Mouse (Mus musculus): ENCODE results near the gene Atp6v1e1. TPM values are rescaled to one million over a fixed set of nuclear protein-coding genes. Genes with fewer than 3 reads are reported as not detected.

Gene Atp6v1e1
- polyA plus RNA-seq, 1 experiment from 2014 or later = 395 TPM

GRCm38 (mm10) chr6:120798019-120798418 lies 24.6 kb downstream of the Atp6v1e1 start:
- H3K27ac ChIP-seq = no peak overlapping the region
- 91% methylated on average over 7 of the region's 7 CpGs for WGBS (ENCODE audit: missing documents)
- H3K36me3 ChIP-seq (ENCODE audit: inconsistent target) = peaks cover 89% of the 10 kb centered on the region
- H3K79me2 ChIP-seq (ENCODE audit: inconsistent target) = peaks cover 53% of the 10 kb centered on the region
- H3K4me3 ChIP-seq (ENCODE audit: inconsistent target) = no peak overlapping the region

- H3K36me3 ChIP-seq (ENCODE audit: inconsistent target) = peaks cover 81% of the 10 kb centered on the region
- WGBS (ENCODE audit: missing documents) = 93% methylated on average over 2 of the region's 2 CpGs
- peaks cover 34% of the 10 kb centered on the region; the same call in 1 of the 2 replicates for H3K79me2 ChIP-seq (ENCODE audit: inconsistent target)
- H3K27ac ChIP-seq = peak overlapping the region; percentile 44; the same call in 1 of the 2 replicates
- H3K4me3 ChIP-seq (ENCODE audit: inconsistent target) = no peak overlapping the region
These were observed 26.5 kb downstream of the Atp6v1e1 start for GRCm38 (mm10) chr6:120796111-120796510.

- WGBS (ENCODE audit: missing documents) = 56% methylated on average over 4 of the region's 5 CpGs
- peaks cover 76% of the 10 kb centered on the region for H3K36me3 ChIP-seq (ENCODE audit: inconsistent target)
- H3K27ac ChIP-seq = peak overlapping the region; percentile 44
- H3K79me2 ChIP-seq (ENCODE audit: inconsistent target) = peaks cover 28% of the 10 kb centered on the region; the same call in 1 of the 2 replicates
- no peak overlapping the region for H3K4me3 ChIP-seq (ENCODE audit: inconsistent target)
These were observed 27.0 kb downstream of the Atp6v1e1 start for GRCm38 (mm10) chr6:120795422-120796086.

GRCm38 (mm10) chr6:120792947-120793346 lies 29.6 kb downstream of the Atp6v1e1 start:
- WGBS (ENCODE audit: missing documents) = 90% methylated on average over 8 of the region's 8 CpGs
- H3K36me3 ChIP-seq (ENCODE audit: inconsistent target) = peaks cover 51% of the 10 kb centered on the region
- H3K4me3 ChIP-seq (ENCODE audit: inconsistent target) = no peak overlapping the region
- H3K27ac ChIP-seq = no peak overlapping the region
- peaks cover 2% of the 10 kb centered on the region; the same call in 1 of the 2 replicates for H3K79me2 ChIP-seq (ENCODE audit: inconsistent target)

GRCm38 (mm10) chr6:120790717-120791116 lies 31.9 kb downstream of the Atp6v1e1 start:
- Histone ChIP-seq H3K27ac (no peak overlapping the region), H3K79me2 (ENCODE audit: inconsistent target) (no peaks in the 10 kb centered on the region; the same call in 1 of the 2 replicates), H3K36me3 (ENCODE audit: inconsistent target) (peaks cover 32% of the 10 kb centered on the region), H3K4me3 (ENCODE audit: inconsistent target) (no peak overlapping the region)
- 88% methylated on average over 5 of the region's 5 CpGs for WGBS (ENCODE audit: missing documents)

- H3K36me3 ChIP-seq (ENCODE audit: inconsistent target) = peaks cover 31% of the 10 kb centered on the region
- no peaks in the 10 kb centered on the region; the same call in 1 of the 2 replicates for H3K79me2 ChIP-seq (ENCODE audit: inconsistent target)
- H3K4me3 ChIP-seq (ENCODE audit: inconsistent target) = no peak overlapping the region
- H3K27ac ChIP-seq = no peak overlapping the region
- WGBS (ENCODE audit: missing documents) = 91% methylated on average over 10 of the region's 11 CpGs
These were observed 32.4 kb downstream of the Atp6v1e1 start for GRCm38 (mm10) chr6:120790153-120790552.

- H3K79me2 ChIP-seq (ENCODE audit: inconsistent target) = no peaks in the 10 kb centered on the region
- H3K36me3 ChIP-seq (ENCODE audit: inconsistent target) = peaks cover 18% of the 10 kb centered on the region
These were observed 33.7 kb downstream of the Atp6v1e1 start for GRCm38 (mm10) chr6:120788904-120789303.

GRCm38 (mm10) chr6:120788068-120788607 lies 34.5 kb downstream of the Atp6v1e1 start:
- Histone ChIP-seq H3K4me3 (ENCODE audit: inconsistent target) (no peak overlapping the region), H3K27ac (peak overlapping the region; percentile 70), H3K36me3 (ENCODE audit: inconsistent target) (peaks cover 12% of the 10 kb centered on the region), H3K79me2 (ENCODE audit: inconsistent target) (no peaks in the 10 kb centered on the region)
- WGBS (ENCODE audit: missing documents) = 30% methylated on average over 5 of the region's 5 CpGs

More at GRCm38 (mm10) chr6:120788904-120789303, 33.7 kb downstream of the Atp6v1e1 start:
- H3K27ac ChIP-seq = peak overlapping the region; percentile 70
- no peak overlapping the region for H3K4me3 ChIP-seq (ENCODE audit: inconsistent target)

DNA sequence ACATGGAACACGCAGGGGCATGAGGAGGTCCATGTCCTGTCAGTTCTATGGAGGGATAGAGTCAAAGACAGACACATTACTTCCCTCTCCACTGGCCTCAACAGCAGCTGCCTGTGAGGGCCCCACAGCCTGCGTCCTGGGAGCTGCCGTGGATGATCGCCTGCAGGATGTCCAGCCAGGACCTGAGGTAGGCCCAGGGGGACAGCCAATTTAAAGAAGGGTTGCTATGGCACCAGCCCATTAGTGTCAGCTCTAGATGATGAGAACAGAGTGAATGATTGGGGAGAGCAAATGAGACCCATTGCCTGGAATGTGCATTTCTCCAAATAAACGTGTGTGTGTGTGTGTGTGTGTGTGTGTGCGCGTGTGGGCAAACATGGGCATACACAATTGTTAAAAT lies 38.2 kb downstream of the Atp6v1e1 start:
- no peak overlapping the region for H3K27ac ChIP-seq
- H3K4me3 ChIP-seq (ENCODE audit: inconsistent target) = no peak overlapping the region
- WGBS (ENCODE audit: missing documents) = 93% methylated on average over 7 of the region's 7 CpGs
- no peaks in the 10 kb centered on the region; the same call in 1 of the 2 replicates for H3K36me3 ChIP-seq (ENCODE audit: inconsistent target)
- no peaks in the 10 kb centered on the region for H3K79me2 ChIP-seq (ENCODE audit: inconsistent target)

GRCm38 (mm10) chr6:120782948-120783347 lies 39.6 kb downstream of the Atp6v1e1 start:
- Histone ChIP-seq H3K36me3 (ENCODE audit: inconsistent target) (no peaks in the 10 kb centered on the region), H3K27ac (peak overlapping the region; percentile 69), H3K79me2 (ENCODE audit: inconsistent target) (no peaks in the 10 kb centered on the region), H3K4me3 (ENCODE audit: inconsistent target) (no peak overlapping the region)
- 37% methylated on average over 2 of the region's 2 CpGs for WGBS (ENCODE audit: missing documents)

GRCm38 (mm10) chr6:120778226-120778625 lies 44.4 kb downstream of the Atp6v1e1 start:
- H3K79me2 ChIP-seq (ENCODE audit: inconsistent target) = no peaks in the 10 kb centered on the region
- WGBS (ENCODE audit: missing documents) = 95% methylated on average over 3 of the region's 3 CpGs
- no peaks in the 10 kb centered on the region for H3K36me3 ChIP-seq (ENCODE audit: inconsistent target)
- H3K4me3 ChIP-seq (ENCODE audit: inconsistent target) = no peak overlapping the region
- H3K27ac ChIP-seq = no peak overlapping the region

DNA sequence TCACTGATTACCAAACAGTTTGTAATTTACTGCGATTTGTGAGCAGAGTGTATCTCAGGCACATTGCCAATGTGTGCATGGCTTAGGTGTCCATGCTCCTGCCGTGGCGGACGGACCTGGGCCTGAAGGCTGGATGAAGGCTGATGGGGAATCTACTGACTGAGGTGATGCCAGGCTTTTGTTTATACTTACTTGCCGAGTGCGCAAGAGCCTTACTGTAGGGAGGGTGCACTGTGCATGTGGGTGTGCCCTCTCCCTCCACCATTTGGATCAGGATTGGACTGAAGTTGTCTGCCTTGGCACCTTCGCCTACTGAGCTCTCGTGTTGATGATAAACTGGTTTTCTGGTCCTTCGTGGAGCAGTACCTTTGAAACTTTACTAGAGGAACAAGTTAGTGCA lies 45.1 kb downstream of the Atp6v1e1 start:
- 93% methylated on average over 9 of the region's 9 CpGs for WGBS (ENCODE audit: missing documents)
- Histone ChIP-seq H3K27ac (no peak overlapping the region), H3K79me2 (ENCODE audit: inconsistent target) (no peaks in the 10 kb centered on the region), H3K4me3 (ENCODE audit: inconsistent target) (no peak overlapping the region), H3K36me3 (ENCODE audit: inconsistent target) (no peaks in the 10 kb centered on the region)

DNA sequence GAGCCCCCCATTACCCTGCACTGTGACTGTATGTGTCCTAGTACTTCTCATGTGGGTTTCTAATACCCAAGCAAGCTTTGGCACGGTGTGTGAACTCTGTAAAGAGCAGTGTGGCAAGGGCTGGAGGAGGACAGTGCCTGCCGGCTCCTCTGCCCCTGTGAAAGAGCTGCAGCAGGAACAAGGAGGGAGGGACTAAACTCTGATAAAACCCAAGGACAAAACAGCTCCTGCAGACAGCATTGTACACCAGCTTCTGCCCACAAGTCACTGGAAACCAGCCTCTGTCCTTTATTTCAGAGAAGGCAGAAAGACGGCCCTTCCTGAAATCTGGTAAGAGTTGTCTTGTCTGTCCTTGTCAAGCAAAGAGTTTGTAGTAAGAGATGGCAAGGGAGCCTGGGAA lies 46.3 kb downstream of the Atp6v1e1 start:
- no peak overlapping the region for H3K27ac ChIP-seq
- 92% methylated on average over 3 of the region's 3 CpGs for WGBS (ENCODE audit: missing documents)
- no peaks in the 10 kb centered on the region for H3K79me2 ChIP-seq (ENCODE audit: inconsistent target)
- no peak overlapping the region for H3K4me3 ChIP-seq (ENCODE audit: inconsistent target)
- no peaks in the 10 kb centered on the region for H3K36me3 ChIP-seq (ENCODE audit: inconsistent target)

DNA sequence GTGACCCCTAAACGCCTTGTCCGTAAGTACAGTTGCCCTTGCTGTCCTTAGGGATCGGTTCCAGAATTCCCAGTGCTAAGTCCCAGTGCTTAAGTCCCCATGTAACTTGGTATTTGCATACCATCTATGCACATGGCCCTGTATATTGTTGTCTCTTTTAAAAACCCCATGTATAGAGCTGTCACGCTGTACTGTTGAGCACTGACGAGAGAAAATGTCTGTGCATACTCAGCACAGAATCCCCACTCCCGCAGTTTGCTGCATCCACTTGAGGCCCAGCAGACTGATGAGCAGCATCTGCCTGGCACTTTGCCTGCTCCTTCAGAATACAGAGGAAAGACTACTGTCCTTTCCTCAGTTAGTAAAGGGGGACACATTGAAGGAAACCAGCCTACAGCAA lies 48.8 kb downstream of the Atp6v1e1 start:
- Histone ChIP-seq H3K79me2 (ENCODE audit: inconsistent target) (no peaks in the 10 kb centered on the region), H3K27ac (no peak overlapping the region), H3K36me3 (ENCODE audit: inconsistent target) (no peaks in the 10 kb centered on the region), H3K4me3 (ENCODE audit: inconsistent target) (no peak overlapping the region)
- 95% methylated on average over 6 of the region's 6 CpGs for WGBS (ENCODE audit: missing documents)

DNA sequence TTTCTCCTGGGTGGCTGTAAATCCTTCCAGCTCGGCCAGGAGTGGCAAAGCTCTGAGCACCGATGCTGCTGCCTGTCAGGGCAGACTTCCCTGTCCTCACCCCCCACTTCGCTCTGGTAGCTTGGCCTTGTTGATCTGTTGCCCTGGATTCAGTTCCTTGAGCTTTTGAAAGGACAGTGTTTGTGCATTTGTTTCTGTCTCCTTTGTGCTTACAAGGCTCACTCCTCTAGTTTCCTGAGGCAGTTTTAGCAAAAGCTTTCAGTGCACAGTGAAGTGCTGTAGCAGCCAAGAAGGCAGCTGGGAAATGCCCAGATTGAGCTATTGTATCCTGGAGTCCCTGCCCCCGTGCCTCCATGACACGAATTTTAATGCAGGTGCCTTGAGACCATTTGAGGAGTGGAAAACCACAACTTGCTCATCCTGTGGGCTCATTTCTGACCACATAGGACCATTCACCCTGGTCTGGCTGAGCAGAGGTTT lies 49.4 kb downstream of the Atp6v1e1 start, which contains the start of gene Slc25a18:
Slc25a18 (plus strand) TSS at position 430 of the 480 bp plus-strand sequence.
- H3K4me3 ChIP-seq (ENCODE audit: inconsistent target) = no peak within 1 kb of the TSS
- WGBS (ENCODE audit: missing documents) = 84% methylated on average over 5 of the region's 5 CpGs
- H3K79me2 ChIP-seq (ENCODE audit: inconsistent target) = no peaks in the 10 kb centered on the region
- H3K36me3 ChIP-seq (ENCODE audit: inconsistent target) = no peaks in the 10 kb centered on the region
- no peak within 1 kb of the TSS for H3K27ac ChIP-seq
